13 mouse cellular contexts compared by ENCODE assay signal in genomic region chr5:132394800-132395575, GRCm38 (mm10).
A peak's percentile ranks its signal among the peaks of the same experiment; 100 is the strongest.
DNase-seq lines count a peak whose midpoint lies in the region; ATAC-seq and TF ChIP-seq lines count a peak whose summit lies in the region.
"Had no signal": no experiment of that assay in that cellular context is flagged by ENCODE, and none has a peak within 500 bp of the region (broad histone marks: within the 10 kb centered on the region; RNA-seq: fewer than 3 reads in every experiment).

No protein-coding gene starts in this region.

- H3K4me2 ChIP-seq in limb, embryonic 14.5 days (replicated peaks; ENCODE audit: low read depth, low read length, severe bottlenecking), result no peak overlapping the region
- H3K4me2 ChIP-seq: neural tube, embryonic 13.5 days had no signal

- peaks cover 3% of the 10 kb centered on the region; the same call in 1 of the 2 replicates for H3K4me1 ChIP-seq in limb, embryonic 14.5 days (ENCODE audit: control insufficient read depth, insufficient read depth, low read length)
- peaks cover 17% of the 10 kb centered on the region for H3K4me1 ChIP-seq in limb, embryonic 10.5 days

- H3K27ac ChIP-seq in limb, embryonic 14.5 days (replicated peaks; ENCODE audit: low read depth, low read length), result no peak overlapping the region
- H3K27ac ChIP-seq in limb, embryonic 10.5 days, result no peak overlapping the region
- H3K27ac ChIP-seq: neural tube, embryonic 13.5 days had no signal

- peak; percentile 37 for DNase-seq in limb, embryonic 14.5 days (ENCODE audit: low spot score)
- DNase-seq in limb, embryonic 10.5 days (ENCODE audit: low spot score), result no peak
- peak; percentile 25 to 35 for DNase-seq in heart, adult 9 months (ENCODE audit: low spot score in 2 of 2)
- peak; percentile 53 for DNase-seq in heart, postnatal 4 days
- peak; percentile 42 to 56 for DNase-seq in lung, postnatal 4 days
- no peak for DNase-seq in thymus, postnatal 14 days
- DNase-seq in layer of hippocampus, postnatal 14 days (ENCODE audit: low spot score in 2 of 2), result no peak
- no peak for DNase-seq in kidney, adult 9 months
- DNase-seq: kidney, adult 2 months; liver; retina, postnatal 1 day; thymus, postnatal 36 days had no signal

- no peaks in the 10 kb centered on the region for H3K36me3 ChIP-seq in limb, embryonic 14.5 days (ENCODE audit: control insufficient read depth, insufficient read depth, low read length)
- H3K36me3 ChIP-seq in limb, embryonic 10.5 days, result no peaks in the 10 kb centered on the region
- H3K36me3 ChIP-seq: neural tube, embryonic 13.5 days had no signal

- no peak overlapping the region for H3K9ac ChIP-seq in limb, embryonic 14.5 days (ENCODE audit: low read depth, low read length, severe bottlenecking)
- H3K9ac ChIP-seq: neural tube, embryonic 13.5 days had no signal

- no peak for ATAC-seq in limb, embryonic 14.5 days (ENCODE audit: low FRiP score, low read depth)

- no peaks in the 10 kb centered on the region for H3K27me3 ChIP-seq in limb, embryonic 14.5 days (ENCODE audit: control insufficient read depth, insufficient read depth, low read length)
- no peaks in the 10 kb centered on the region for H3K27me3 ChIP-seq in limb, embryonic 10.5 days (ENCODE audit: low read depth, poor library complexity, severe bottlenecking)
- H3K27me3 ChIP-seq: neural tube, embryonic 13.5 days had no signal

- no peak overlapping the region for H3K4me3 ChIP-seq in limb, embryonic 14.5 days (replicated peaks; ENCODE audit: low read length)
- H3K4me3 ChIP-seq in limb, embryonic 10.5 days, result no peak overlapping the region
- H3K4me3 ChIP-seq: neural tube, embryonic 13.5 days had no signal

- 62% methylated on average over 6 of the region's 6 CpGs for WGBS in limb, embryonic 14.5 days
- 58% methylated on average over 6 of the region's 6 CpGs for WGBS in limb, embryonic 10.5 days

- no peak for TF ChIP-seq POLR2A in limb, embryonic 14.5 days (IDR thresholded peaks at IDR 0.05; ENCODE audit: borderline replicate concordance, extremely low read depth, insufficient read depth, insufficient read length)

- no peaks in the 10 kb centered on the region for H3K9me3 ChIP-seq in limb, embryonic 14.5 days (ENCODE audit: control insufficient read depth, low read length)
- H3K9me3 ChIP-seq in limb, embryonic 10.5 days (replicated peaks), result no peaks in the 10 kb centered on the region
- H3K9me3 ChIP-seq: neural tube, embryonic 13.5 days had no signal

Comparison
In these comparisons a context has a peak if more than half of its experiments do, and no peak if none do; other contexts are left out.
1. DNase-seq: peak in limb, embryonic 14.5 days (single experiment), heart, adult 9 months (2 of 2), heart, postnatal 4 days (single experiment) and lung, postnatal 4 days (2 of 2); none in limb, embryonic 10.5 days (single experiment), thymus, postnatal 14 days (single experiment), layer of hippocampus, postnatal 14 days (0 of 2) and kidney, adult 9 months (single experiment).